Mouse (Mus musculus): ENCODE measurements around the gene Vwa3b.

Vwa3b gene

GRCm38 (mm10) chr1:37222002-37222401 lies 195.6 kb downstream of the Vwa3b start:
- DNase-seq (ENCODE audit: low read depth, low spot score), result no peak

DNA sequence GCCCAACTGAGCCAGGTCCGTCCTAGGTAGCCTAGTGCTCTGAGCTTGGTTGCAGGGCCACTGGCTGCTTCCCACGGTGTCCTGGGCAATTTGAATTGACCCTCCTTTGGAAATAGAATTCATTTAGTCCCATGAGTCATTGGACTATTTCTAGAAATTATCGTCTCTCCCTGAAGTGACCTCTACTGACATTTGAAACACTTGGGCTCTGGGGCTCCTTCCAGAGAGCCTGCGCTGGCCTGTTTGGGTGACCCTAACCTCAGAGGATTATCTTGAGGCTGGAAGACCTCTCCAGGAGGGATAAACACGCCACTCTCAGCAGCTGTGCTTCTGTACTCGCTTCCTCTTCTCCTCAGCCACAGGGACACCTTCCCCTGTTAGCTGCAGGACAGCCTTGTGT lies 204.0 kb downstream of the Vwa3b start:
- DNase-seq (ENCODE audit: low read depth, low spot score), result no peak

DNA sequence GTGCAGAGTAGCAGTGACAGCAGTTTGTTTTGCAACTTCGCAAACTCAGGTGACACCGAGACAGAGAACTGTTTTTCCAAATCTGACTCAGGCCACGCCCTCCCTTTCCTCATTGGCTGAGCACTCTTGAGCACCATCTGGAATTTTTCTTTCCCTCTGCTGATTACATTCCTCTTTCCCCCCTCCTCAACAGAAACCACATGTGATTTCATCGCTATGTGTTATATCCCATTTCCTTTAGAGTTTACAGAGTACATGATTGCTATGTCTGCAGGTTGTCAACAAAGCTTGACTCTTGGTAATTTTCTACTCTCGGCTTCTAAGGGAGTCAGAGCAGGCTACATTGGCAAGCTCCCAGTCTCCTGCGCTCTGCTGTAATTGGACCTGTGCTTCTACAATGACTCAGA lies 204.9 kb downstream of the Vwa3b start:
- no peak for DNase-seq (ENCODE audit: low read depth, low spot score)

All from R1 (cell line).